Mouse (Mus musculus): Measurements from ENCODE around the gene Pbx2.
"Not testable (repeated sequence)": the region's sequence is repeated elsewhere in the genome, so short reads cannot be mapped to it uniquely, and the experiment has no call there.

Pbx2 gene

GRCm38 (mm10) chr17:34591029-34591993 lies at the start of gene Pbx2:
TSS of gene Pbx2 (plus strand) at chr17:34591266.
- DNase-seq, result peak; percentile 52

GRCm38 (mm10) chr17:34543567-34543966 lies 47.5 kb upstream of the Pbx2 start:
- not testable (repeated sequence) for DNase-seq

GRCm38 (mm10) chr17:34546797-34547196 lies 44.3 kb upstream of the Pbx2 start:
- no peak for DNase-seq

GRCm38 (mm10) chr17:34547601-34548000 lies 43.5 kb upstream of the Pbx2 start:
- no peak for DNase-seq

GRCm38 (mm10) chr17:34549156-34549555 lies 41.9 kb upstream of the Pbx2 start:
- no peak for DNase-seq

GRCm38 (mm10) chr17:34549843-34550242 lies 41.2 kb upstream of the Pbx2 start:
- no peak for DNase-seq

- DNase-seq, result peak; percentile 61
These were observed 35.6 kb upstream of the Pbx2 start for GRCm38 (mm10) chr17:34555483-34555882.

- DNase-seq, result no peak
These were observed 34.7 kb upstream of the Pbx2 start for GRCm38 (mm10) chr17:34556406-34556805.

- DNase-seq, result no peak
These were observed 33.7 kb upstream of the Pbx2 start for GRCm38 (mm10) chr17:34557411-34557810.

GRCm38 (mm10) chr17:34559116-34559515 lies 31.9 kb upstream of the Pbx2 start:
- DNase-seq, result no peak

- DNase-seq, result no peak
These were observed 31.2 kb upstream of the Pbx2 start for GRCm38 (mm10) chr17:34559895-34560294.

GRCm38 (mm10) chr17:34560438-34560837 lies 30.6 kb upstream of the Pbx2 start:
- DNase-seq, result no peak

GRCm38 (mm10) chr17:34561200-34561599 lies 29.9 kb upstream of the Pbx2 start:
- DNase-seq, result no peak

- DNase-seq, result no peak
These were observed 28.5 kb upstream of the Pbx2 start for GRCm38 (mm10) chr17:34562595-34562994.

GRCm38 (mm10) chr17:34563354-34563753 lies 27.7 kb upstream of the Pbx2 start:
- DNase-seq, result no peak

GRCm38 (mm10) chr17:34564003-34564421 lies 27.1 kb upstream of the Pbx2 start, which contains the start of gene Notch4:
TSS of gene Notch4 (plus strand) at chr17:34564268.
- no peak for DNase-seq

- DNase-seq, result no peak
These were observed 26.3 kb upstream of the Pbx2 start for GRCm38 (mm10) chr17:34564796-34565195.

- no peak for DNase-seq
These were observed 23.8 kb upstream of the Pbx2 start for GRCm38 (mm10) chr17:34567311-34567710.

GRCm38 (mm10) chr17:34568421-34568820 lies 22.6 kb upstream of the Pbx2 start:
- no peak for DNase-seq

- no peak for DNase-seq
These were observed 21.1 kb upstream of the Pbx2 start for GRCm38 (mm10) chr17:34569919-34570318.

GRCm38 (mm10) chr17:34571875-34572274 lies 19.2 kb upstream of the Pbx2 start:
- no peak for DNase-seq

GRCm38 (mm10) chr17:34572361-34572760 lies 18.7 kb upstream of the Pbx2 start:
- DNase-seq, result no peak

- no peak for DNase-seq
These were observed 14.5 kb upstream of the Pbx2 start for GRCm38 (mm10) chr17:34576577-34576976.

GRCm38 (mm10) chr17:34578070-34578469 lies 13.0 kb upstream of the Pbx2 start:
- DNase-seq, result no peak
